Mouse (Mus musculus) liver, postnatal 0 days (tissue): Measurements from ENCODE around the gene Cebpz. TPM values are rescaled to one million over a fixed set of nuclear protein-coding genes. Genes with fewer than 3 reads are reported as not detected.

Source experiments
- ATAC-seq: fragments of 200-750 bp; cut with Nextera tagmentation; 2 replicates; pipeline ENCODE4 v1.8.0; 2017; ENCODE audit warnings: mild to moderate bottlenecking, moderate library complexity
- DNase-seq: peaks from one replicate; pipeline ENCODE4 v3.0.0-alpha.2; 2016
- H3K27ac ChIP-seq: fragments of 300-500 bp; sonication (generic); 2 replicates; pipeline ENCODE4 v1.5.1; 2014; ENCODE audit warnings: antibody characterized with exemption, moderate library complexity, mild to moderate bottlenecking, low read depth
- H3K27me3 ChIP-seq: fragments of 300-500 bp; sonication (generic); 2 replicates; pipeline ENCODE4 v1.6.1; 2014; ENCODE audit warnings: low read length, control low read depth, mixed read lengths; ENCODE audit not compliant: insufficient read depth
- H3K36me3 ChIP-seq: fragments of 300-500 bp; sonication (generic); replicated peaks from 2 replicates; pipeline ENCODE4 v1.6.1; 2014; ENCODE audit warnings: mild to moderate bottlenecking, control low read depth, low read length, moderate library complexity, mixed read lengths; ENCODE audit not compliant: insufficient read depth
- H3K4me1 ChIP-seq: fragments of 300-500 bp; sonication (generic); 2 replicates; pipeline ENCODE4 v1.6.1; 2014; ENCODE audit warnings: antibody characterized with exemption, mild to moderate bottlenecking, control low read depth; ENCODE audit not compliant: insufficient read depth
- H3K4me2 ChIP-seq: fragments of 300-500 bp; sonication (generic); 2 replicates; pipeline ENCODE4 v1.6.1; 2014; ENCODE audit warnings: low read depth, mild to moderate bottlenecking, low read length, moderate library complexity, mixed read lengths
- H3K4me3 ChIP-seq: fragments of 300-500 bp; sonication (generic); 2 replicates; pipeline ENCODE4 v1.5.1; 2014; ENCODE audit warnings: low read depth, low read length
- H3K9ac ChIP-seq: fragments of 300-500 bp; sonication (generic); replicated peaks from 2 replicates; pipeline ENCODE4 v1.6.1; 2014; ENCODE audit warnings: mild to moderate bottlenecking, moderate library complexity
- H3K9me3 ChIP-seq: fragments of 300-500 bp; sonication (generic); 2 replicates; pipeline ENCODE4 v1.6.1; 2016; ENCODE audit warnings: mild to moderate bottlenecking, control low read depth, low read length, mixed read lengths
- CTCF ChIP-seq: sonication (generic); IDR thresholded peaks from 2 replicates; pipeline ENCODE4 v1.5.1; 2016; ENCODE audit warnings: antibody characterized with exemption, low read depth
- EP300 ChIP-seq: IDR thresholded peaks from 2 replicates; pipeline ENCODE4 v1.6.1; 2016; ENCODE audit warnings: antibody characterized with exemption, low read depth, mild to moderate bottlenecking
- WGBS: fragments of 180-500 bp; shearing (Covaris S2); extraction: QIAGEN DNeasy Blood & Tissue Kit; methylation state at CpG from one replicate; pipeline ENCODE4 v1.1.7; 2014; ENCODE audit not compliant: insufficient replicate concordance; 5-methylcytosine and 5-hydroxymethylcytosine counted together
- polyA plus RNA-seq: library from polyadenylated mRNA; unstranded; fragments of >200 nt; fragmentation: Nextera tagmentation; extraction: Ambion mirVana; gene quantifications from 2 replicates; pipeline ENCODE4 v1.2.1, GENCODE M21; 2015

Cebpz gene
- polyA plus RNA-seq, 1 experiment from 2014 or later: 34.6 TPM

GRCm38 (mm10) chr17:78959473-78959872, 22.6 kb upstream of the Cebpz start:
- 75% methylated on average over 6 of the region's 6 CpGs for WGBS
- TF ChIP-seq CTCF: no peak
- no peaks in the 10 kb centered on the region for H3K27me3 ChIP-seq
- H3K4me2 ChIP-seq: no peak overlapping the region
- no peak for ATAC-seq
- no peak for DNase-seq
- no peaks in the 10 kb centered on the region for H3K4me1 ChIP-seq
- H3K9me3 ChIP-seq: no peaks in the 10 kb centered on the region
- no peak overlapping the region for H3K9ac ChIP-seq
- peaks cover 59% of the 10 kb centered on the region for H3K36me3 ChIP-seq
- no peak overlapping the region for H3K4me3 ChIP-seq
- no peak overlapping the region for H3K27ac ChIP-seq

GRCm38 (mm10) chr17:78953240-78953639, 16.4 kb upstream of the Cebpz start:
- Histone ChIP-seq H3K36me3 (peaks cover 69% of the 10 kb centered on the region), H3K27ac (no peak overlapping the region), H3K9me3 (no peaks in the 10 kb centered on the region), H3K4me3 (no peak overlapping the region), H3K4me1 (no peaks in the 10 kb centered on the region), H3K4me2 (no peak overlapping the region), H3K9ac (no peak overlapping the region), H3K27me3 (no peaks in the 10 kb centered on the region)
- 70% methylated on average over 8 of the region's 8 CpGs for WGBS
- ATAC-seq (no peak), DNase-seq (no peak)
- TF ChIP-seq EP300 (no peak), CTCF (no peak)

GRCm38 (mm10) chr17:78952070-78952469, 15.2 kb upstream of the Cebpz start:
- DNase-seq: no peak
- peaks cover 62% of the 10 kb centered on the region for H3K36me3 ChIP-seq
- H3K4me3 ChIP-seq: no peak overlapping the region
- H3K9me3 ChIP-seq: no peaks in the 10 kb centered on the region
- TF ChIP-seq EP300 (no peak), CTCF (no peak)
- H3K9ac ChIP-seq: no peak overlapping the region
- ATAC-seq: no peak
- no peak overlapping the region for H3K4me2 ChIP-seq
- no peaks in the 10 kb centered on the region for H3K27me3 ChIP-seq
- WGBS: 83% methylated on average over 5 of the region's 5 CpGs
- no peaks in the 10 kb centered on the region for H3K4me1 ChIP-seq
- H3K27ac ChIP-seq: no peak overlapping the region

GRCm38 (mm10) chr17:78951225-78951624, 14.4 kb upstream of the Cebpz start:
- Histone ChIP-seq H3K9me3 (no peaks in the 10 kb centered on the region), H3K27me3 (no peaks in the 10 kb centered on the region), H3K36me3 (peaks cover 61% of the 10 kb centered on the region), H3K4me1 (no peaks in the 10 kb centered on the region), H3K4me3 (no peak overlapping the region), H3K27ac (no peak overlapping the region), H3K4me2 (no peak overlapping the region), H3K9ac (no peak overlapping the region)
- ATAC-seq (no peak), DNase-seq (no peak)
- WGBS: 65% methylated on average over 5 of the region's 5 CpGs
- no peak for TF ChIP-seq EP300
- no peak for TF ChIP-seq CTCF

- TF ChIP-seq CTCF (no peak), EP300 (no peak)
- no peak overlapping the region for H3K4me3 ChIP-seq
- no peak overlapping the region for H3K9ac ChIP-seq
- no peak overlapping the region for H3K27ac ChIP-seq
- 78% methylated on average over 11 of the region's 11 CpGs for WGBS
- peaks cover 22% of the 10 kb centered on the region for H3K36me3 ChIP-seq
- H3K4me1 ChIP-seq: peaks cover 3% of the 10 kb centered on the region
- ATAC-seq (no peak), DNase-seq (no peak)
- H3K9me3 ChIP-seq: no peaks in the 10 kb centered on the region
- no peak overlapping the region for H3K4me2 ChIP-seq
- no peaks in the 10 kb centered on the region for H3K27me3 ChIP-seq
Observed at GRCm38 (mm10) chr17:78942579-78942978, 5.7 kb upstream of the Cebpz start.

- Histone ChIP-seq H3K36me3 (peaks cover 29% of the 10 kb centered on the region), H3K4me1 (peaks cover 14% of the 10 kb centered on the region), H3K27ac (no peak overlapping the region), H3K4me3 (no peak overlapping the region), H3K27me3 (no peaks in the 10 kb centered on the region), H3K9me3 (no peaks in the 10 kb centered on the region), H3K9ac (no peak overlapping the region), H3K4me2 (no peak overlapping the region)
- TF ChIP-seq CTCF (no peak), EP300 (no peak)
- ATAC-seq: no peak
- DNase-seq: no peak
- 59% methylated on average over 4 of the region's 4 CpGs for WGBS
Observed at GRCm38 (mm10) chr17:78938927-78939326, 2.1 kb upstream of the Cebpz start.
